Mouse (Mus musculus) right cerebral cortex, postnatal 10 days (tissue): ENCODE data around the gene Sema5a.
A peak's percentile ranks its signal among the peaks of the same experiment; 100 is the strongest.
"Not testable (repeated sequence)": the region's sequence is repeated elsewhere in the genome, so short reads cannot be mapped to it uniquely, and the experiment has no call there.

ENCODE experiments used
- DNase-seq, 2 experiments: peaks; one replicate each; pipeline ENCODE4 v3.0.0; 2021; ENCODE audit warnings: low spot score in 2 of 2

The Sema5a gene

GRCm38 (mm10) chr15:32244344-32244955 is at the start of gene Sema5a:
Gene Sema5a, plus strand, starts transcription at chr15:32244810.
- peak; percentile 55 to 67 for DNase-seq

DNA sequence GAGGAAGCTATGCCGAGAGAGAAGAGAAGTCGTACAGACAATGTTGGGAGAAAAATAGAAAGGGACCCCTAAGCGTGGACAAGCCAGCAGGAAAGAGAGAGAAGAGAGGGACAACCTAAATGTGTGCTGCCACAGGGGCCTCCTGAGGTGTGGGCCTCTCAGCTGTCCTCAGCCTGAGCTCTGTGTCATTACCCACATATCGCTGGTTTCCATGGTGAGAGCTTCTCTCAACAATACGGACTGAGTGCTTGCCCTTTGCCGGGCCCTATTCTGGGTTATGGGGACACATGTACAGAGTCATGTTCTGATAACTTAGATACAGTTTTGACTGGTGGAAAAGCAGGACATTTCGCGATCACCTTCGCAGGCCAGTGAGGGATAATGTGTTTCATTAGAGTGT is 46.5 kb upstream of the Sema5a start:
- DNase-seq = no peak

- DNase-seq = no peak
These were observed 46.0 kb upstream of the Sema5a start for GRCm38 (mm10) chr15:32198561-32198960.

DNA sequence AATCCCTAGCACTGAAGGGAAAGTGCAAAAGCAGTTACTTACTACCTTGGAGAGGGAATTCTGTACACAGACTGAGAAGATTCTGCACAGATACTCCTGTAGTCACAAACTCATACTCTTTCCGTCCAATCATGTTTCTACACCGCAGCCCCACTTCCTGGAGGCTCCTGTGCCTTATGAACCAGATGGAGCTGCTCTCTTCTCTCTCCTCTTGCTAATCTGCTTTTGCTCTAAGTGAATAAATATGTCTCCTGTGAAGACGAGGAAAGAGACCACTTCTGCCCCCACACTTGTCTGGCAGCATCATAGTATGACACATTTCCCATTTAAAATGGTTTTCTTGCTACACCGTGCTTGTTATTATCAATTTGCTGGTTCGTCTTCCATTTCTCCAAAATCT is 41.4 kb upstream of the Sema5a start:
- DNase-seq = peak in 1 of 2 experiments; percentile 32

DNA sequence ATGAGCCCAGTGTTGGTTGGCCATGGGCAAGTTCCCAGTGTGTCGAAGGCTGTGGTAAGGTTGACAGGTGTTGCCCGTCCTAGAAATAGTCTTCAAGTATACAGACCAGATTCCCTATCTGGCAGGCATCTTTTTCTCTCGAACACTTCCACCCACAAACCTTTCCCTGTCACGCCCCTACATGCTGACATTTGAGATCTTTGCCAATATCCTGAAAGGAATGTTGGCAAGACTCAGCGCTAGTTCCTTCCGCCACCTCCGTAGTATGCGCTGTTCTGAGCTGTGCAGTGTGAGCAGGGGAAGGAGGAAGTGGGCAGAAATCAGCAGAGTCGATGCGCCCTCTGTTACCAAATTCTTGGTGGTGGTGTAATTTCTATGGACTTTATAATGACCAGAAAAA is 39.7 kb upstream of the Sema5a start:
- peak; percentile 23 to 39 for DNase-seq

GRCm38 (mm10) chr15:32214687-32215086 is 29.9 kb upstream of the Sema5a start:
- not testable (repeated sequence) for DNase-seq

- no peak for DNase-seq
These were observed 21.6 kb upstream of the Sema5a start for GRCm38 (mm10) chr15:32223028-32223427.

DNA sequence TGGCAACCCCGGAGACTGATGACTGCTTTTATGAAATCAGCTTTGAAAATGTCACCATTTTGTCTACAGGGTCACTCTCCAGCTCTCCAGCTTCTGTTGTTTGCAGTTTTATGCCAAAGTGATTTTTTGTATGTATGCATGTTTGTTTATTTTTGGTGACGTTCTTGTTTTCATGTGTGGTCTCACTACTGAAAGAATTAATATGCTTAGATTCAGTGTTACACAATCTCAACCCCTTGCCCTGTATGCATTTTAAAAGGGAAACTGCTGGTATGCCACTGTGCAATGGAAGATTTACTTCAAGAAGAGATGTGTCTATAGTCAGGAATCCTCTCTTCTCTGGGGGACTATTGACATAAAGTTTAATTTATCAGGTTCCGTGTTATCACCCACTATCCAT is 19.2 kb upstream of the Sema5a start:
- no peak for DNase-seq

DNA sequence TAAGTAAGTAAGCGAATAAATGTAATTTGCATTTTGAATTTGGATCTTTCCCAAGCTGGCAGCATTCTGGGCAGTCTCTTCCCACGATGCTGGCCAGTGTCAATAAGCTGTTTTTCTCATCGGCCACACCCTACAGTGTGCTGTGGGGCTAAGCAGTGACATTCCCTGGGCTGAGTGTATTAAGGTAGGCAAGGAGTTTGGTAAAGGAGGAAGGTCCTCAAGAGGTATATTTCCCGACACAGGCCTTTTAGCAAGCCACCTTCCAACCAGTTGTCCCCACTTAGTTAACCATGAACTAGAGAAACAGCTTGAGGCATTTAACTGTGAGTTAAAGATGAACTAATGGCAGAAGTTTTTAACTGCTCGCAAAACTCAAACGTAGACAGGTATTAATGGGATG is 18.2 kb upstream of the Sema5a start:
- DNase-seq = no peak

GRCm38 (mm10) chr15:32226888-32227395 is 17.7 kb upstream of the Sema5a start:
- no peak for DNase-seq

- DNase-seq = no peak
These were observed 14.5 kb upstream of the Sema5a start for GRCm38 (mm10) chr15:32230066-32230465.

GRCm38 (mm10) chr15:32232189-32232588 is 12.4 kb upstream of the Sema5a start:
- no peak for DNase-seq

DNA sequence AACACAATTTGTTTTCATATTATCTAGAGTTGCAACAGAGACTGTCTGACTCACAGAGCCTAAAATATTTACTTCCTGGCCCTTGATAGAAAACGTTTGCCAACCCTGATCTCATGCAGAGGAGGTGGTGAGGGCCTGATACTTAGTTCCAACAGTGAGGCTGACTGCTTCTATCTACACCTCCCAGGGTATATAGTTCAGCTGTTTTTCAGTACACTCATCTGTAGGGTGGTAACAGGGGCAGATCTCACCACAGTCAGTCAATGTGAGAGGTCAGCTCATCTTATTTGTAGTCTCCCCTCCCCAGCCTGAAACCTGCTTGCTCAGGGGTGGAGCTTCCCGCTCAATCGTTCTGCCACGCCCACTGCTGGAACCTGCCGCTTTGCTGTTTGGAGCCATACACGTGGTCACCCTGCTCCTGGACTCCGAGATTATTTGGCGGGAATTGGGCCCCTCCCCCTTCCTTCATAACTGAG is 11.9 kb upstream of the Sema5a start:
- DNase-seq = not testable (repeated sequence)

DNA sequence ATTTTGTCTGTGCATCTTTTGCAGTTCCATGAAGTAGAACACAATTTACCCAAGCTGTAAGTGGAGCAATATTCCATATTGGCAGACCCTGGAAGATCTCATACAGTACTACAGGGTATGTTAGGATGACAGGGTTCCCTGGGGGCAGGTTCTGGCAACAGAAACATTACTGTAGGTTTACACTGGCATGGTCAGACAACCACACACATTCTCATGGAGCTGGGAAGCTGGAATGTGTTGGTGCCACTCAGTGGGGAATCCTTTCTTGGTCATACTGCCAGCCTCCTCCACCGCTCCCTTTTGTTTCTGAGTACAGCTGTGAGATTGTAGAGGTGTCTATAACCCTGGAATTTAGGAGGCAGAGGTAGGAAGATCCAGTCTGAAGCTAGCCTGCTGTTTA is 11.2 kb upstream of the Sema5a start:
- no peak for DNase-seq

DNA sequence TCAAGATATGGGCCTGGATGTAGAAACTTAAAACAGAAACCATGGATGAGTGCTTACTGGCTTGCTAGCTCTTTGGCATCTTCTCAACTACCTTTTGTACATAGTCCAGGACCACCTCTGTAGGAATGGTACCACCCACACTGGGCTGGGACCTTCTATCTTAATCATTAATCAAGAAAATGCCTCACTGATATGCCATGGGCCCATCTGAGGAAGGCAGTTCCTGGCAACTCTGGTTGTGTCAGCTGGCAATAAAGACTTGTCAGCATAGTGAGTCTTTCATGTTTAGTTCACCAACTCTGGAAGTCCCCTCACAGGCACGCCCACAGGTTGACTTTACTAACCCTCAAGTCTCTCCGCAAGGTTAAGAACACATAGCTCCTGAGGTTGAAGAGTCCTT is 5.5 kb upstream of the Sema5a start:
- no peak for DNase-seq

GRCm38 (mm10) chr15:32240159-32240558 is 4.5 kb upstream of the Sema5a start:
- DNase-seq = no peak

DNA sequence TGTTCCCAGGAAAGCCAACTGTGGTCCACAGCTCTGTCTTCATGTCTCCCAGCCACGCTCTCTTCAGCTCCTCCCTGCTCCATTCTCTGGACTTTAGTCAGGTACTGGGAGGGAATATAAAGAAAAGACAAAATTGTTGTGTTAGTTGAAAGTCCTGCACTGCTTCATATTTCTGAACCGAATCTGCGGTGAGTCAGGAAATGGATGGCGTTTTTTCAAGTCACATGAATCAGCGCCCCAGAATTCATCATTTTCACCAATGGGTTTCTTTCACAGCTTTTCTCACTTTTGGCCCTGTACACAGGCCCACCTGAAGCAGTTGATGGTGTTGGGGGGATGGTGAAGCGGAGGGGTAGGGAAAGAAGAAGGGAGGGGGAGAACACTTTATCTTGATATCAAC is 2.9 kb upstream of the Sema5a start:
- DNase-seq = no peak

DNA sequence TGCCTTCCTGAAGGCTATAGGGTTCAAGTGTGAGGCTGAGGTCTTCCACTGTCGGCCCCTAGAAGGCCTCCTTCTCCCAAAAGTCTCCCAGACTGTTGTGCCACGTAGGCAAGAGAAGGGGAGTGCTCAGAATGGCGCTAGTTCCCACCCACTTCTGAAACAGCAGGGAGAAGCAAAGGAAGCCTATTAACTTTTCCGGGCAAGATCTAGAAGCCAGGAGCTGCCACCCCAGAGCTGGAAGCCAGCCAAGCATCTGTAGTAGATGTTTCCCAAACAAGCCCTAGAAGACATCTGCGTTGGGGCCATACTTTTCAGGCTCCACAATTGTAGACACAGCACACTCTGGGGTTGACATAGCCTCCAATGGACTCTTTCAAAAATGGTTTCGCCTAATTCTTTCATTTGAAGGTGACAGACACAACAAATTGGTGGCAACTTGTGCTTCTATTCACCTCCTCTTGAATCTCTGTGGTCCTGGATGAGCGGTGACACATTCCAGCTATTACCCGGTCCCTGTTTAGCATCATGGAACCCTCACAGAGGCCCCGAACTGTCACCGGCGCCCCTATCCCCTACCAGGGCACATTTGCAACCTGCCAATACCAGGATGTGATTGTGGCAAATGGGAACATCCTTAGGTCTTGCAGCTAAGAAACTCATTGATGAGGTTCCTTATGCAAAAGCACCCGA is 1.4 kb upstream of the Sema5a start:
- DNase-seq = peak in 1 of 2 experiments; percentile 34

DNA sequence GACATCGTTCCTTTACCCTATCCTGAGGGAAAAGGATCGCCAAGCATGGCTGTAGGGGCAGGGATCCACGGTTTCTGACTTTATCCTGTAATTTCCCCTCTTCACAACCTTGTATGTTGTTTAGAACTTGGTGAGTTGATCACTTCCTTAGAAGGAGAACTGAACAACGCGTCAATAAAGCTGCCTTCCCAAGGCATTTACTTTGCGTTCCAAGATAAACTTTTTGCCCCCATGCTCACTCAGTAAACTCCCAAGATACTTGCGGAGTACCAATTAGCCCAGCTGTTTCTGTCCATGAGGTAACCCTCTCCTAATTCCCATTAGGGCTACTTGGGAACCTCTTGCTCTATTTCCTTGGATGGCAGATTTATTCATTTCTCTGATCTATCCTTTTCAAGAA is 786 bp upstream of the Sema5a start:
- no peak for DNase-seq

DNA sequence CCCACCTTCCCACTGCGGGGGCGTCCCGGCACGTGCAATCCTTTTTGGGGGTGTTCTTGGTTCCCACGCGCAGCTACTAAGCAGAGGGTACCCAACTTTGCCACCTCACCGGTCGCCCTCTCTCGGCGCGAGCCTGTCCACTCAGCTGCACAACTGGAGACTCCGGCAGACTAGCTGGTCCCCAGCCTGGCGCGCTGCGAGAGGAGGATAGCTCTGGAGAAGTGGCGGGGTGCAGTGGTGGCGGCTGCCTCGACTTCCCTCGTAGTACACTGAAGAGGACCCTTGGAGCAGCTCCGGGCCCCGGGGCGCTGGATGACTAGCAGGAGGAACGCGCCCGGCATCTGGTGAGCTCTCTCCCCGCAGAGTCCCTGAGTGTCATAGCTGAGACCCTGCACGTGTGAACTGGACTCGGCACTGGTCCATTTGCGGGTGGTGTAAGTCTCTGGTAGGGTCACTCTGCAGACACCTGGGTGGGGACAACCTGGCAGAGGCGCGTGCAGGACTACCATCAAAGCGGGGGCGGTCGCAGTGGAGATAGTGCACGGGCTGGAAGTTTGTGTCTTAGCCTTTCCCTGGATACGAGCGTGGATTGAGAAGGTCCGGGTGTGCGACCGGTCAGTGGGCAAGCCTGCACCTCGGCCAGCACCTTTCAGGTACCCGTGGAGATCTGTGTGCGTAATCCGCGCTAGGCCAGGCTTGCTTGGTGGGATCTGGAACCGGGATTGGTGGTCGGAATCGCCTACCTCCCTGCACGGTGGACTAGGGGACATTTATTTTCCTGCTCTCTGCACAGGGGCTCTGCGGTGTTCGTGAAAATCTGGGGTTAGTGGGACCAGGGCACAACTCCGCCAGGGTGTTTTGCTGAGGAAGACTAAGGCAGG is 586 bp downstream of the Sema5a start:
- peak; percentile 52 to 62 for DNase-seq

- DNase-seq = peak; percentile 85 to 94
These were observed 1.4 kb downstream of the Sema5a start for GRCm38 (mm10) chr15:32245837-32246670.
